Mouse (Mus musculus): Measurements from ENCODE around the gene Cars. TPM values are rescaled to one million over a fixed set of nuclear protein-coding genes. Genes with fewer than 3 reads are reported as not detected.
A peak's percentile ranks its signal among the peaks of the same experiment; 100 is the strongest.

Cars gene
- polyA plus RNA-seq, 1 experiment: 9.6 TPM

- H3K4me3 ChIP-seq (ENCODE audit: insufficient read depth, low read depth, low read length): no peak overlapping the region
- no peaks in the 10 kb centered on the region for H3K27me3 ChIP-seq (replicated peaks; ENCODE audit: control insufficient read depth, insufficient read depth, low read length)
- TF ChIP-seq POLR2A (IDR thresholded peaks at IDR 0.05; ENCODE audit: low read depth, low read length) (no peak), CTCF (conservative IDR thresholded peaks at IDR 0.05; ENCODE audit: insufficient read depth, insufficient read length, low read depth, low read length) (no peak)
- H3K36me3 ChIP-seq (ENCODE audit: control insufficient read depth, insufficient read depth, low read length): no peaks in the 10 kb centered on the region
- H3K4me1 ChIP-seq (ENCODE audit: control insufficient read depth, insufficient read depth, low read length): no peaks in the 10 kb centered on the region
- no peak overlapping the region for H3K27ac ChIP-seq (ENCODE audit: insufficient read depth, low read depth, low read length)
- WGBS: 89% methylated on average over 5 of the region's 5 CpGs
- no peak for DNase-seq
Measured at GRCm38 (mm10) chr7:143587586-143587985, 12.3 kb downstream of the Cars start.

- DNase-seq: peak; percentile 62
- H3K36me3 ChIP-seq (ENCODE audit: control insufficient read depth, insufficient read depth, low read length): no peaks in the 10 kb centered on the region
- 24% methylated on average over 3 of the region's 3 CpGs for WGBS
Measured at GRCm38 (mm10) chr7:143583956-143584355, 15.9 kb downstream of the Cars start.

GRCm38 (mm10) chr7:143583025-143583424 lies 16.9 kb downstream of the Cars start:
- TF ChIP-seq CTCF (conservative IDR thresholded peaks at IDR 0.05; ENCODE audit: insufficient read depth, insufficient read length, low read depth, low read length) (no peak), POLR2A (IDR thresholded peaks at IDR 0.05; ENCODE audit: low read depth, low read length) (no peak)
- Histone ChIP-seq H3K4me1 (ENCODE audit: control insufficient read depth, insufficient read depth, low read length) (no peaks in the 10 kb centered on the region), H3K36me3 (ENCODE audit: control insufficient read depth, insufficient read depth, low read length) (no peaks in the 10 kb centered on the region; the same call in 1 of the 2 replicates), H3K4me3 (ENCODE audit: insufficient read depth, low read depth, low read length) (no peak overlapping the region), H3K27ac (ENCODE audit: insufficient read depth, low read depth, low read length) (no peak overlapping the region), H3K27me3 (replicated peaks; ENCODE audit: control insufficient read depth, insufficient read depth, low read length) (no peaks in the 10 kb centered on the region)
- 82% methylated on average over 5 of the region's 5 CpGs for WGBS
- DNase-seq: no peak

More at GRCm38 (mm10) chr7:143583956-143584355, 15.9 kb downstream of the Cars start:
- no peaks in the 10 kb centered on the region for H3K27me3 ChIP-seq (replicated peaks; ENCODE audit: control insufficient read depth, insufficient read depth, low read length)
- no peak overlapping the region for H3K4me3 ChIP-seq (ENCODE audit: insufficient read depth, low read depth, low read length)
- peak; percentile 85 for TF ChIP-seq CTCF (conservative IDR thresholded peaks at IDR 0.05; ENCODE audit: insufficient read depth, insufficient read length, low read depth, low read length)
- no peak for TF ChIP-seq POLR2A (IDR thresholded peaks at IDR 0.05; ENCODE audit: low read depth, low read length)
- H3K27ac ChIP-seq (ENCODE audit: insufficient read depth, low read depth, low read length): no peak overlapping the region
- H3K4me1 ChIP-seq (ENCODE audit: control insufficient read depth, insufficient read depth, low read length): no peaks in the 10 kb centered on the region

- 89% methylated on average over 11 of the region's 11 CpGs for WGBS
- no peaks in the 10 kb centered on the region; the same call in 1 of the 2 replicates for H3K36me3 ChIP-seq (ENCODE audit: control insufficient read depth, insufficient read depth, low read length)
- H3K4me1 ChIP-seq (ENCODE audit: control insufficient read depth, insufficient read depth, low read length): no peaks in the 10 kb centered on the region
- TF ChIP-seq CTCF (conservative IDR thresholded peaks at IDR 0.05; ENCODE audit: insufficient read depth, insufficient read length, low read depth, low read length) (no peak), POLR2A (IDR thresholded peaks at IDR 0.05; ENCODE audit: low read depth, low read length) (no peak)
- no peaks in the 10 kb centered on the region for H3K27me3 ChIP-seq (replicated peaks; ENCODE audit: control insufficient read depth, insufficient read depth, low read length)
- peak; percentile 54 for DNase-seq
- H3K27ac ChIP-seq (ENCODE audit: insufficient read depth, low read depth, low read length): no peak overlapping the region
- no peak overlapping the region for H3K4me3 ChIP-seq (ENCODE audit: insufficient read depth, low read depth, low read length)
Measured at GRCm38 (mm10) chr7:143575751-143576150, 24.1 kb downstream of the Cars start.

GRCm38 (mm10) chr7:143565648-143566039 lies 34.2 kb downstream of the Cars start:
- H3K27ac ChIP-seq (ENCODE audit: insufficient read depth, low read depth, low read length): no peak overlapping the region
- no peak overlapping the region for H3K4me3 ChIP-seq (ENCODE audit: insufficient read depth, low read depth, low read length)
- peaks cover 2% of the 10 kb centered on the region; the same call in 1 of the 2 replicates for H3K36me3 ChIP-seq (ENCODE audit: control insufficient read depth, insufficient read depth, low read length)
- H3K27me3 ChIP-seq (replicated peaks; ENCODE audit: control insufficient read depth, insufficient read depth, low read length): no peaks in the 10 kb centered on the region
- H3K4me1 ChIP-seq (ENCODE audit: control insufficient read depth, insufficient read depth, low read length): no peaks in the 10 kb centered on the region
- WGBS: 88% methylated on average over 3 of the region's 3 CpGs
- no peak for DNase-seq
- TF ChIP-seq CTCF (conservative IDR thresholded peaks at IDR 0.05; ENCODE audit: insufficient read depth, insufficient read length, low read depth, low read length) (no peak), POLR2A (IDR thresholded peaks at IDR 0.05; ENCODE audit: low read depth, low read length) (no peak)

GRCm38 (mm10) chr7:143565015-143565647 lies 34.8 kb downstream of the Cars start:
- Histone ChIP-seq H3K4me3 (ENCODE audit: insufficient read depth, low read depth, low read length) (no peak overlapping the region), H3K4me1 (ENCODE audit: control insufficient read depth, insufficient read depth, low read length) (no peaks in the 10 kb centered on the region), H3K27ac (ENCODE audit: insufficient read depth, low read depth, low read length) (no peak overlapping the region), H3K36me3 (ENCODE audit: control insufficient read depth, insufficient read depth, low read length) (peaks cover 2% of the 10 kb centered on the region), H3K27me3 (replicated peaks; ENCODE audit: control insufficient read depth, insufficient read depth, low read length) (no peaks in the 10 kb centered on the region)
- 97% methylated on average over 6 of the region's 6 CpGs for WGBS
- no peak for TF ChIP-seq POLR2A (IDR thresholded peaks at IDR 0.05; ENCODE audit: low read depth, low read length)
- TF ChIP-seq CTCF (conservative IDR thresholded peaks at IDR 0.05; ENCODE audit: insufficient read depth, insufficient read length, low read depth, low read length): no peak
- no peak for DNase-seq

GRCm38 (mm10) chr7:143563787-143564186 lies 36.1 kb downstream of the Cars start:
- TF ChIP-seq CTCF (conservative IDR thresholded peaks at IDR 0.05; ENCODE audit: insufficient read depth, insufficient read length, low read depth, low read length): no peak
- TF ChIP-seq POLR2A (IDR thresholded peaks at IDR 0.05; ENCODE audit: low read depth, low read length): no peak
- 93% methylated on average over 5 of the region's 5 CpGs for WGBS
- no peaks in the 10 kb centered on the region for H3K27me3 ChIP-seq (replicated peaks; ENCODE audit: control insufficient read depth, insufficient read depth, low read length)
- H3K4me3 ChIP-seq (ENCODE audit: insufficient read depth, low read depth, low read length): no peak overlapping the region
- H3K27ac ChIP-seq (ENCODE audit: insufficient read depth, low read depth, low read length): no peak overlapping the region
- DNase-seq: no peak
- peaks cover 2% of the 10 kb centered on the region for H3K36me3 ChIP-seq (ENCODE audit: control insufficient read depth, insufficient read depth, low read length)
- H3K4me1 ChIP-seq (ENCODE audit: control insufficient read depth, insufficient read depth, low read length): no peaks in the 10 kb centered on the region

All from kidney, adult 2 months (tissue).